Mouse (Mus musculus) heart, embryonic 13.5 days (tissue): ENCODE measurements around the gene Adra2a. TPM values are rescaled to one million over a fixed set of nuclear protein-coding genes. Genes with fewer than 3 reads are reported as not detected.

Experiments used
- ATAC-seq: fragments of 200-750 bp; cut with Nextera tagmentation; 2 replicates; pipeline ENCODE4 v1.8.0; 2017; ENCODE audit warnings: moderate TSS enrichment; ENCODE audit not compliant: insufficient number of reproducible peaks, low FRiP score, low TSS enrichment; ENCODE audit errors: extremely low read depth
- H3K27ac ChIP-seq: fragments of 300-500 bp; sonication (generic); replicated peaks from 2 replicates; pipeline ENCODE4 v1.5.1; 2015; ENCODE audit warnings: moderate library complexity, mild to moderate bottlenecking, inconsistent platforms
- H3K27me3 ChIP-seq: fragments of 300-500 bp; sonication (generic); replicated peaks from 2 replicates; pipeline ENCODE4 v1.6.1; 2015; ENCODE audit warnings: mild to moderate bottlenecking, inconsistent platforms
- H3K36me3 ChIP-seq: fragments of 300-500 bp; sonication (generic); 2 replicates; pipeline ENCODE4 v1.6.1; 2015; ENCODE audit warnings: mild to moderate bottlenecking, inconsistent platforms
- H3K4me1 ChIP-seq: fragments of 300-500 bp; sonication (generic); 2 replicates; pipeline ENCODE4 v1.6.1; 2015; ENCODE audit warnings: inconsistent platforms
- H3K4me2 ChIP-seq: fragments of 300-500 bp; sonication (generic); 2 replicates; pipeline ENCODE4 v1.6.1; 2015; ENCODE audit warnings: inconsistent platforms, mild to moderate bottlenecking, moderate library complexity
- H3K4me3 ChIP-seq: fragments of 300-500 bp; sonication (generic); 2 replicates; pipeline ENCODE4 v1.5.1; 2015; ENCODE audit warnings: moderate library complexity, mild to moderate bottlenecking, inconsistent platforms
- H3K9ac ChIP-seq: fragments of 300-500 bp; sonication (generic); 2 replicates; pipeline ENCODE4 v1.6.1; 2015; ENCODE audit warnings: inconsistent platforms, mild to moderate bottlenecking, moderate library complexity
- H3K9me3 ChIP-seq: fragments of 300-500 bp; sonication (generic); 2 replicates; pipeline ENCODE4 v1.6.1; 2016; ENCODE audit warnings: inconsistent platforms
- WGBS: fragments of 180-500 bp; shearing (Covaris S2); methylation state at CpG from one replicate; pipeline ENCODE4 v1.1.7; 2015; ENCODE audit warnings: mixed read lengths; 5-methylcytosine and 5-hydroxymethylcytosine counted together
- polyA plus RNA-seq: library from polyadenylated mRNA; unstranded; fragments of >200 nt; fragmentation: Nextera tagmentation; extraction: Ambion mirVana; gene quantifications from 2 replicates; pipeline ENCODE4 v1.2.1, GENCODE M21; 2015

Gene Adra2a
- polyA plus RNA-seq, 1 experiment from 2014 or later = not detected

DNA sequence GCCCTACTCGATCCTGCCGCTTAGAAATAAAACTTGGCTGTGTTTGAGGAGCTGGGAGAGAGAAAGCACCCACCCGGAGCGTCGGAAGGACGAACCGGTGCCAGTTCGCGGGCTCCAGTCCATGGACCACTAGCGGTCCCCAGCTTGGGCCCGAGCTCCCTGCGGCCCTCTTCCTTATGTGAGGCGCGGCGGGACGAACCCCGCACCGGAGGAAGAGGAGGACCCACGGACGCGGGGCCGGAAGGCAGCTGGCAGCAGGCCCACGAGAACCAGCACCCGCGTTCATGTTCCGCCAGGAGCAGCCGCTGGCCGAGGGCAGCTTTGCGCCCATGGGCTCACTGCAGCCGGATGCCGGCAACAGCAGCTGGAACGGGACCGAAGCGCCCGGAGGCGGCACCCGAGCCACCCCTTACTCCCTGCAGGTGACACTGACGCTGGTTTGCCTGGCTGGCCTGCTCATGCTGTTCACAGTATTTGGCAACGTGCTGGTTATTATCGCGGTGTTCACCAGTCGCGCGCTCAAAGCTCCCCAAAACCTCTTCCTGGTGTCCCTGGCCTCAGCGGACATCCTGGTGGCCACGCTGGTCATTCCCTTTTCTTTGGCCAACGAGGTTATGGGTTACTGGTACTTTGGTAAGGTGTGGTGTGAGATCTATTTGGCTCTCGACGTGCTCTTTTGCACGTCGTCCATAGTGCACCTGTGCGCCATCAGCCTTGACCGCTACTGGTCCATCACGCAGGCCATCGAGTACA is 2.2 kb downstream of the Adra2a start:
- H3K4me1 ChIP-seq = peaks cover 42% of the 10 kb centered on the region
- no peak for ATAC-seq
- WGBS = 2% methylated on average over 55 of the region's 55 CpGs
- no peaks in the 10 kb centered on the region for H3K36me3 ChIP-seq
- peak overlapping the region; percentile 75 for H3K9ac ChIP-seq
- peaks cover 83% of the 10 kb centered on the region for H3K27me3 ChIP-seq
- H3K4me2 ChIP-seq = peak overlapping the region; percentile 90
- H3K4me3 ChIP-seq = peak overlapping the region; percentile 58
- no peaks in the 10 kb centered on the region for H3K9me3 ChIP-seq
- no peak overlapping the region for H3K27ac ChIP-seq

DNA sequence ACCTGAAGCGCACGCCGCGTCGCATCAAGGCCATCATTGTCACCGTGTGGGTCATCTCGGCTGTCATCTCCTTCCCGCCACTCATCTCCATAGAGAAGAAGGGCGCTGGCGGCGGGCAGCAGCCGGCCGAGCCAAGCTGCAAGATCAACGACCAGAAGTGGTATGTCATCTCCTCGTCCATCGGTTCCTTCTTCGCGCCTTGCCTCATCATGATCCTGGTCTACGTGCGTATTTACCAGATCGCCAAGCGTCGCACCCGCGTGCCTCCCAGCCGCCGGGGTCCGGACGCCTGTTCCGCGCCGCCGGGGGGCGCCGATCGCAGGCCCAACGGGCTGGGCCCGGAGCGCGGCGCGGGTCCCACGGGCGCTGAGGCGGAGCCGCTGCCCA is 2.7 kb downstream of the Adra2a start:
- Histone ChIP-seq H3K27ac (no peak overlapping the region), H3K4me1 (peaks cover 42% of the 10 kb centered on the region), H3K27me3 (peaks cover 89% of the 10 kb centered on the region), H3K36me3 (no peaks in the 10 kb centered on the region), H3K4me2 (peak overlapping the region; percentile 90), H3K9ac (peak overlapping the region; percentile 75), H3K9me3 (no peaks in the 10 kb centered on the region), H3K4me3 (peak overlapping the region; percentile 58)
- no peak; the same call in 1 of the 2 replicates for ATAC-seq
- under 1% methylated on average over 46 of the region's 46 CpGs for WGBS

DNA sequence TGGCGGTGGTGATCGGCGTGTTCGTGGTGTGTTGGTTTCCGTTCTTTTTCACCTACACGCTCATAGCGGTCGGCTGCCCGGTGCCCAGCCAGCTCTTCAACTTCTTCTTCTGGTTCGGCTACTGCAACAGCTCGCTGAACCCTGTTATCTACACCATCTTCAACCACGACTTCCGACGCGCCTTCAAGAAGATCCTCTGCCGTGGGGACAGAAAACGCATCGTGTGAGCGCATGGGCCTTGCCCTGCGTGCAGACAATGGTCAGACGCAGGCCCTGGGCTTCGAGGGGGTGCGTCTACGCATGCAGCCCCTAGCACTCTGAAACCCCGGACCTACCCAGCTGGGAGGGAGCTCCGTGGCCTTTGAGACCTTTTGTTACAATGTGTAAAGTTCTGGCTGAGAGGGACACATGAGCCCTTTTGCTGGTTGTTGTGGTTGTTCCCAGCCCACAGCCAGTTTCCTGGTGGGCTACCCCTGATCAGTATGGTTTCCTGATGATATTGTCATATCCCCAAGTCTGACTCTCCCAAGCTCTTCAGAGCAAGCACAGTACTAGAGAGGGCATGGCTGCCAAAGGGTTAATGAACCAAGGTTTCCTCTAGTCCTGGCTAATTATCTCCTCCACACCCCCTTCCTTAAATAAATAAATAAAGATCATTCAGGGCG is 3.6 kb downstream of the Adra2a start:
- Histone ChIP-seq H3K9ac (peak overlapping the region; percentile 75), H3K36me3 (no peaks in the 10 kb centered on the region), H3K4me2 (peak overlapping the region; percentile 90), H3K27ac (no peak overlapping the region), H3K9me3 (no peaks in the 10 kb centered on the region), H3K27me3 (peaks cover 91% of the 10 kb centered on the region), H3K4me3 (peak overlapping the region; percentile 58), H3K4me1 (peaks cover 42% of the 10 kb centered on the region)
- ATAC-seq = no peak
- 1% methylated on average over 27 of the region's 27 CpGs for WGBS

DNA sequence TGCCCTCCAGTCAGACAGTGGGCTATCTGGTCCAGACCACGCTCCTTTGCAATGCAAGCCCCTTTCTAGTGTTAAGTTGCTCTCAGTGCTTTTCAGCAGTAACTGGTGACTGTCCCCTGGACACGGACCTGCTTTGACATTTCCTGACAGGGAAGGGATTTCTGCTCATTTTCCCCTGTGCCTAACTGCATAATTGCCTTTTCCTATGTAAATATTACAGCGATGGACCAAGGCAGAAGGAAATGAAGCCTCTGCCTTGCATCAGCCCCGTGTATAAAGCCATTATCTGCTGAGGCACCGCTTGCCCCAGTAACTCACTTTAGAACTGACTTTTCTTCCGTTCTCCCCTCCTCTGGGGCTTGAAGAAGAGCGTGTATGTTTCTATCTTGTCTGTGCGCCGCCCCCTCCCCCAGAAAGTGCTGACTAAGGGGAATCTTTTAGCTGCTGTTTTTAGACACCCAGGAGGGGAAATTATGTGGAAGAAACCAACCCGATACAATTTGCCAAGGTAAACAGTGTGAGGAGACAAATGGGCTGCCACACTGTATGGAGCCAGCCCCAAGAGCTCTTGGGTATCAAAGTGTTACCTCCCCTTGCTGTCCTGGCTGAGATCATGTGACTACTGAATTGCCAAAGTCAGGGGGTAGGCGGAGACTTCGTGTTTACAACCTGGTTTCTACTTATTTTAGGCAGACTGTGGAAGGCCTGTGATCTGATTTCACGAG is 4.4 kb downstream of the Adra2a start:
- Histone ChIP-seq H3K4me1 (peaks cover 42% of the 10 kb centered on the region), H3K4me3 (peak overlapping the region; percentile 58; the same call in 1 of the 2 replicates), H3K9ac (no peak overlapping the region), H3K27me3 (peaks cover 87% of the 10 kb centered on the region), H3K4me2 (peak overlapping the region; percentile 14), H3K36me3 (no peaks in the 10 kb centered on the region), H3K9me3 (no peaks in the 10 kb centered on the region), H3K27ac (no peak overlapping the region)
- ATAC-seq = no peak
- WGBS = 8% methylated on average over 13 of the region's 13 CpGs

DNA sequence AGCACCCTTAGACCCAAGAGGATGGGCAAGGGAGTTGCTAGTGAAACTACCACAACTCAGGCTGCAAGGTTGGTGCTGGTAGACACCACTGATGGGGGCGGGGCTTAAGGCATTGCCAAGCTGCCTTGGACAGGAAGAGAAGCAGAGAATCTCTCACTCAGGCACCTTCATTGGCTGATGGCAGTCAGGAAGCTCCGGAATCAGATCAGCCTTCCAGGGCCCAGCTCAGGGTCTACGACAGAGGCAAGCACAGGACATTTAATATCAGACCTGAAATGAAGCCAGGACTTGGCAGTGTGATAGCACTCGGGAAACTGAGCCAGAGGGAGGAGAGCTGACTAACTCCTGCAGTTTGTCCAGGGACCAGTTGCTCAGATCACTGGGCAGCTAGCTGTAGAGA is 7.7 kb downstream of the Adra2a start:
- Histone ChIP-seq H3K27ac (no peak overlapping the region), H3K9ac (no peak overlapping the region), H3K4me2 (no peak overlapping the region), H3K4me3 (no peak overlapping the region), H3K27me3 (peaks cover 60% of the 10 kb centered on the region), H3K9me3 (no peaks in the 10 kb centered on the region), H3K4me1 (peaks cover 20% of the 10 kb centered on the region), H3K36me3 (no peaks in the 10 kb centered on the region)
- 59% methylated on average over 4 of the region's 4 CpGs for WGBS
- no peak for ATAC-seq

DNA sequence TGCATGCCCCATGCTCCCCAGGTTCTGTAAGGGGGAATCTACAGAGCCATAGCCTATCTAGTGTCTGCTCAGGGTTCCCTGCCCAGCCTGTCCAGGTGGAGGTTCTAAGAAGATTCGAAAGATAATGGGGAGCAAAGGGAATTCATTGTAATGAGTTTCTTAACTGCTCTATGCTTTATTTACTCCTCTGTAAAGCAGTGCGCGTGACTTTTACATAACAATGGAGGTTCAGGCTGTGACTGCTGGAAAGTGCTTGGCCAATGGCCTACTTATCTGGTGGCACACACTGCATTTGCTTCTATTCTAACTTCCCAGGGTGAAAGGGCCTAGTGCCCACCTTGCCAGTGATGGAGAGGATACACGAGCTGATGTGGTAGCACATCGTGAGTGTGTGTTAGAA is 11.9 kb downstream of the Adra2a start:
- Histone ChIP-seq H3K36me3 (no peaks in the 10 kb centered on the region), H3K9ac (no peak overlapping the region), H3K27me3 (peaks cover 18% of the 10 kb centered on the region), H3K27ac (no peak overlapping the region), H3K4me3 (no peak overlapping the region), H3K4me2 (no peak overlapping the region), H3K9me3 (no peaks in the 10 kb centered on the region), H3K4me1 (no peaks in the 10 kb centered on the region)
- WGBS = 70% methylated on average over 5 of the region's 5 CpGs
- ATAC-seq = no peak

DNA sequence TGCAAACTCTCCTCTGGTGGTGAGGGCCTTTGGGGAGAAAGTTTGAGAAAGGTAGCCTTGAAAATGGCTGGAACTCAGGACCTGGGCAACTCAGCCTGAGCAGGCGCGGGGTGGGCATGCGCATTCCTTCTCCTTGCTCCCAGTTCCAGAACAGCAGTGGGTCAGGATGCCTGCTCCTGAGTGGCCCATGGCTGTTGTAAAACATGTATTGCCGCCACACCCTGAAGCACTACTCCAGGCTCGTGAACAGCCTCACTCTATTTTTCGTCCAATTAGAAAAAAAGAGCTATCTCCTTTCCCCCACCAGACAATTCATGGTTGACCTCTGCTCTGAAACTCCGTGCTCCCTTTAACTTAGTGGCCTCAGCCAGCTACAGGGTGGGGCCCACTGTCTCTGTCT is 24.5 kb downstream of the Adra2a start:
- Histone ChIP-seq H3K27ac (no peak overlapping the region), H3K4me3 (no peak overlapping the region), H3K36me3 (no peaks in the 10 kb centered on the region), H3K9me3 (no peaks in the 10 kb centered on the region), H3K4me2 (no peak overlapping the region), H3K4me1 (no peaks in the 10 kb centered on the region), H3K9ac (no peak overlapping the region), H3K27me3 (peaks cover 4% of the 10 kb centered on the region; the same call in 1 of the 2 replicates)
- ATAC-seq = no peak
- WGBS = 79% methylated on average over 7 of the region's 7 CpGs

DNA sequence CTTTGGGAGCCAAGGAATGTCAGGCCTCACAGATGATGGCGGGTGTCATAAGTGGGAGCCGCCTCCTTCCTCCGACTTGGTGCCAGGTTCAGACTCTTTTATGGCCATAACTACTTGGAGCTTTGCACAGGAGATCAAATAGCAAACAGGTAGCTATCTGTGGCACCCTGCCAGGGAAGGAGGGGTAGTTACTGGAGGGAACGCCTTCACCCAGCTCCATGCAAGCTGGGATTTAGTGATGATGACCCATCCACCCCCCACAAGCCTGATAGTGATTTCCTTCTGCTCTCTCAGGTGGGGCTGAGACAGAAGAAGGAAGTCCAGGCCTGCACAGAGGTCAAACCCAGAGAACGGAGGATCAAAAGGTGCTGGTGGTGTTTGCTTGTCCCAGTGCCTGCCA is 26.6 kb downstream of the Adra2a start:
- H3K9ac ChIP-seq = no peak overlapping the region
- H3K27me3 ChIP-seq = no peaks in the 10 kb centered on the region
- WGBS = 70% methylated on average over 5 of the region's 5 CpGs
- H3K4me3 ChIP-seq = no peak overlapping the region
- no peak overlapping the region for H3K27ac ChIP-seq
- ATAC-seq = no peak
- no peaks in the 10 kb centered on the region for H3K36me3 ChIP-seq
- no peak overlapping the region for H3K4me2 ChIP-seq
- no peaks in the 10 kb centered on the region for H3K9me3 ChIP-seq
- peaks cover 11% of the 10 kb centered on the region for H3K4me1 ChIP-seq

DNA sequence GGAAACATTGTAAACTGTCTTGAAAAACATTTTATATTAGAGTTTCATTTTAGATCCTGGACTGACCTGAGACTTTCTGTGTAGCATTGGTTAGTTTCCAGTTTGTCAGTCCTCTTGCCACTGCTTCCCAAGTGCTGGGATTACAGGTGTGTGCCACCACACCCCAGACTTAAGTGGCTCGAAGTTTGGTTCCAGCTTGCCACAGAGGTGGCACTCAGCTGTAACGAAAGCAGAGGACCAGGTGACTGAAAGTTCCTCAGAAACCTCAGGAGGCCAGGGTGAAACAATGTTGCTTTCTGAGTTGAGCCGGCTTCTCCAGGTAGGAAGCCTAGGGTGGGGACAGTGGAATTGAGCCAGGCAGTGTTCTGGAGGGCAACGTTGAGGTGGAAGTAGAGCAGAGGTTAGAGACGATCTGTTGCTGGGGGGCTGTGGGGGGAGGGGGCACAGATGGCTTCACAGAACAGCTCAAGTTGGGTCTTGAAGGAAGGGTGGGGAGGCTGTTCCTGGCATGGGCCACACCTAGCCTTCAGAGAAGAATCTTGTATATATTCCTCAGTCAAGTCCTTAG is 28.4 kb downstream of the Adra2a start:
- Histone ChIP-seq H3K4me1 (peaks cover 11% of the 10 kb centered on the region), H3K9me3 (no peaks in the 10 kb centered on the region), H3K4me3 (no peak overlapping the region), H3K36me3 (no peaks in the 10 kb centered on the region), H3K27ac (no peak overlapping the region), H3K4me2 (no peak overlapping the region), H3K27me3 (no peaks in the 10 kb centered on the region), H3K9ac (no peak overlapping the region)
- no peak for ATAC-seq
- 73% methylated on average over 5 of the region's 5 CpGs for WGBS

DNA sequence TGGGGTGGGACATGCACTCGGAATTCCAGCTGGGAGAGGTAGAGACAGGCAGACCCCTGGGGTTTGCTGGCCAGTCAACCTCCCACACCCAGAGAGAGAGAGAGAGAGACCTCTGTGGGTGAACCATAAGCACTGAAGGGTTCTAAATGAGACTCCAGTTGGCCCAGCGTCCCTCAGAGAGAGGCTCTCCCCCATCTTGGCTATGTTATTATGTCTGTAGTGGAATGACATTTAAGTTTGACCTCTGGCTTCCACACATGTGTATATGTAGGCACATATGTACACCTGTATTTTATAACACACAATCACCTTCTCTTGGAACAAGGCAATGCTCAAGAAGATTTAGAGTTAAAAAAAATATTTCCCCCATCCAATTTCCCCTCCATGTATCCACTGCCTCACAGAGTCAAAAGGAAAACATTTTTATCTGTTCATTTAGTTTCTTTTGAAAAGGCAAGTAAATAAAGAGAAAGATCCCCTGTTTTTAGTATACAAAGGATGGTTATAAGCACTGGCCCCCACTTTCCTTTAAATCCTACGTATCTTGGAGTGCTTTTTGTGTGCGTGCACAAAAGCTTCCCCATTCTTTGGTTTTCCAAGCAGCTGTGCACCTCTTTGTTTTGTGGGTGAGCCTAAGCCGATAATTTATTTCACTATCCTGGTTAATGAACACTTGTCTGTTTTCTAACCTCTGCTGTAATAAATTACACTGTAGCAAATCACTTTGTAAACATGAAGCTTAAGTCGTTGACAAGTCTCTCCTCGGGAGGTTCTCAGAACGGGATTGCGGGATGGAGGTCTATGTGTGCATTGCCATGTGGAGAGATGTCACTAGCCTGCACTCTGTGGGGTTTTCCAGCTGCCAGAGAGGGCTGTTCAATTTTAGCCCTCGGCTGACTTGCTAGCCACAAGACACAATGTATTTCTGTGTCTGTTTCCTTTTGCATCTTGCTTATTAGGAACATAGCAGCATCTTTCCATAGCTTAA is 32.7 kb downstream of the Adra2a start:
- Histone ChIP-seq H3K9ac (no peak overlapping the region), H3K36me3 (no peaks in the 10 kb centered on the region)
- ATAC-seq = no peak

More for the DNA sequence above, 32.7 kb downstream of the Adra2a start:
- Histone ChIP-seq H3K4me2 (no peak overlapping the region), H3K27ac (no peak overlapping the region), H3K27me3 (no peaks in the 10 kb centered on the region), H3K9me3 (no peaks in the 10 kb centered on the region), H3K4me3 (no peak overlapping the region), H3K4me1 (peaks cover 11% of the 10 kb centered on the region)
- 58% methylated on average over 10 of the region's 10 CpGs for WGBS
